Mouse (Mus musculus) stomach, postnatal 0 days (tissue): Measurements from ENCODE around the gene Uap1. TPM values are rescaled to one million over a fixed set of nuclear protein-coding genes. Genes with fewer than 3 reads are reported as not detected.
A peak's percentile ranks its signal among the peaks of the same experiment; 100 is the strongest.

Experiments
- ATAC-seq: fragments of 200-750 bp; cut with Nextera tagmentation; 2 replicates; pipeline ENCODE4 v1.8.0; 2017; ENCODE audit not compliant: low FRiP score, low TSS enrichment
- DNase-seq: peaks from one replicate; pipeline ENCODE4 v3.0.0-alpha.2; 2016; ENCODE audit warnings: low spot score
- H3K27ac ChIP-seq: fragments of 300-500 bp; sonication (generic); replicated peaks from 2 replicates; pipeline ENCODE4 v1.5.1; 2014; ENCODE audit warnings: mild to moderate bottlenecking, control low read depth
- H3K27me3 ChIP-seq: fragments of 300-500 bp; sonication (generic); 2 replicates; pipeline ENCODE4 v1.6.1; 2014; ENCODE audit warnings: low read length; ENCODE audit not compliant: control insufficient read depth, insufficient read depth
- H3K36me3 ChIP-seq: fragments of 300-500 bp; sonication (generic); 2 replicates; pipeline ENCODE4 v1.6.1; 2014; ENCODE audit warnings: low read length, mixed read lengths; ENCODE audit not compliant: control insufficient read depth, insufficient read depth
- H3K4me1 ChIP-seq: fragments of 300-500 bp; sonication (generic); replicated peaks from 2 replicates; pipeline ENCODE4 v1.6.1; 2014; ENCODE audit warnings: antibody characterized with exemption; ENCODE audit not compliant: control insufficient read depth, insufficient read depth
- H3K4me2 ChIP-seq: fragments of 300-500 bp; sonication (generic); replicated peaks from 2 replicates; pipeline ENCODE4 v1.6.1; 2014; ENCODE audit warnings: low read depth, mild to moderate bottlenecking, control low read depth, moderate library complexity
- H3K4me3 ChIP-seq: fragments of 300-500 bp; sonication (generic); 2 replicates; pipeline ENCODE4 v1.5.1; 2014; ENCODE audit warnings: low read depth, low read length, control low read depth
- H3K9ac ChIP-seq: fragments of 300-500 bp; sonication (generic); 2 replicates; pipeline ENCODE4 v1.6.1; 2014; ENCODE audit warnings: mild to moderate bottlenecking, low read length, control low read depth, mixed read lengths
- H3K9me3 ChIP-seq: fragments of 300-500 bp; sonication (generic); 2 replicates; pipeline ENCODE4 v1.6.1; 2016; ENCODE audit warnings: low read length; ENCODE audit not compliant: control insufficient read depth
- CTCF ChIP-seq: IDR thresholded peaks from 2 replicates; pipeline ENCODE4 v1.5.1; 2016; ENCODE audit warnings: antibody characterized with exemption, low read depth, mild to moderate bottlenecking, moderate library complexity
- EP300 ChIP-seq: optimal IDR thresholded peaks from 2 replicates; pipeline ENCODE3; 2016; ENCODE audit warnings: antibody characterized with exemption
- WGBS: fragments of 180-500 bp; shearing (Covaris S2); extraction: QIAGEN DNeasy Blood & Tissue Kit; methylation state at CpG from one replicate; pipeline ENCODE4 v1.1.7; 2014; 5-methylcytosine and 5-hydroxymethylcytosine counted together
- polyA plus RNA-seq: library from polyadenylated mRNA; unstranded; fragments of >200 nt; fragmentation: Nextera tagmentation; extraction: Ambion mirVana; gene quantifications from 2 replicates; pipeline ENCODE4 v1.2.1, GENCODE M21; 2015

Uap1 gene
- polyA plus RNA-seq, 1 experiment from 2014 or later, result 65.0 TPM

- TF ChIP-seq CTCF (no peak), EP300 (no peak)
- no peak overlapping the region for H3K4me2 ChIP-seq
- peak overlapping the region; percentile 83 for H3K27ac ChIP-seq
- no peaks in the 10 kb centered on the region for H3K9me3 ChIP-seq
- WGBS, result 57% methylated on average over 3 of the region's 3 CpGs
- DNase-seq (peak; percentile 36), ATAC-seq (peak; percentile 52; the same call in 1 of the 2 replicates)
- peaks cover 10% of the 10 kb centered on the region for H3K36me3 ChIP-seq
- no peaks in the 10 kb centered on the region for H3K4me1 ChIP-seq
- H3K4me3 ChIP-seq, result no peak overlapping the region
- H3K9ac ChIP-seq, result no peak overlapping the region
- H3K27me3 ChIP-seq, result no peaks in the 10 kb centered on the region
Measured at GRCm38 (mm10) chr1:170163398-170163943, 11.3 kb downstream of the Uap1 start.

- ATAC-seq, result peak; percentile 65
- peak; percentile 80 for DNase-seq
- Histone ChIP-seq H3K27ac (peak overlapping the region; percentile 63), H3K9ac (no peak overlapping the region), H3K4me3 (no peak overlapping the region), H3K9me3 (no peaks in the 10 kb centered on the region), H3K4me2 (no peak overlapping the region), H3K27me3 (no peaks in the 10 kb centered on the region), H3K36me3 (peaks cover 11% of the 10 kb centered on the region), H3K4me1 (no peaks in the 10 kb centered on the region)
- TF ChIP-seq EP300 (no peak), CTCF (no peak)
- 48% methylated on average over 6 of the region's 6 CpGs for WGBS
Measured at GRCm38 (mm10) chr1:170161852-170162251, 12.9 kb downstream of the Uap1 start.

GRCm38 (mm10) chr1:170160397-170160938 lies 14.3 kb downstream of the Uap1 start:
- Histone ChIP-seq H3K27ac (no peak overlapping the region), H3K4me1 (no peaks in the 10 kb centered on the region), H3K4me2 (no peak overlapping the region), H3K4me3 (no peak overlapping the region), H3K9me3 (no peaks in the 10 kb centered on the region), H3K36me3 (peaks cover 4% of the 10 kb centered on the region), H3K9ac (no peak overlapping the region), H3K27me3 (no peaks in the 10 kb centered on the region)
- ATAC-seq (peak; percentile 43), DNase-seq (no peak)
- TF ChIP-seq CTCF (no peak), EP300 (no peak)
- WGBS, result 67% methylated on average over 3 of the region's 3 CpGs

GRCm38 (mm10) chr1:170159707-170160106 lies 15.1 kb downstream of the Uap1 start:
- Histone ChIP-seq H3K4me3 (no peak overlapping the region), H3K9me3 (no peaks in the 10 kb centered on the region), H3K4me1 (no peaks in the 10 kb centered on the region), H3K27ac (no peak overlapping the region), H3K27me3 (no peaks in the 10 kb centered on the region), H3K9ac (no peak overlapping the region), H3K4me2 (no peak overlapping the region), H3K36me3 (peaks cover 4% of the 10 kb centered on the region)
- ATAC-seq (no peak), DNase-seq (no peak)
- peak; percentile 31; the same call in 1 of the 2 replicates for TF ChIP-seq CTCF
- no peak for TF ChIP-seq EP300
- WGBS, result 85% methylated on average over 2 of the region's 2 CpGs

- no peak for DNase-seq
- 67% methylated on average over 5 of the region's 5 CpGs for WGBS
Measured at GRCm38 (mm10) chr1:170155761-170156160, 19.0 kb downstream of the Uap1 start.

GRCm38 (mm10) chr1:170155298-170155697 lies 19.5 kb downstream of the Uap1 start:
- no peak overlapping the region for H3K4me2 ChIP-seq
- H3K9me3 ChIP-seq, result no peaks in the 10 kb centered on the region
- no peak overlapping the region for H3K4me3 ChIP-seq
- ATAC-seq (no peak), DNase-seq (no peak)
- peaks cover 4% of the 10 kb centered on the region for H3K36me3 ChIP-seq
- no peak overlapping the region for H3K9ac ChIP-seq
- H3K4me1 ChIP-seq, result no peaks in the 10 kb centered on the region
- TF ChIP-seq EP300 (no peak), CTCF (peak; percentile 45)
- WGBS, result 61% methylated on average over 2 of the region's 2 CpGs
- H3K27ac ChIP-seq, result no peak overlapping the region
- H3K27me3 ChIP-seq, result no peaks in the 10 kb centered on the region

More at GRCm38 (mm10) chr1:170155761-170156160, 19.0 kb downstream of the Uap1 start:
- Histone ChIP-seq H3K27me3 (no peaks in the 10 kb centered on the region), H3K4me2 (no peak overlapping the region), H3K4me3 (no peak overlapping the region), H3K9ac (no peak overlapping the region), H3K4me1 (no peaks in the 10 kb centered on the region), H3K36me3 (peaks cover 4% of the 10 kb centered on the region), H3K9me3 (no peaks in the 10 kb centered on the region), H3K27ac (no peak overlapping the region)
- ATAC-seq, result no peak
- TF ChIP-seq CTCF (no peak), EP300 (no peak)
